Mouse (Mus musculus) urinary bladder, adult 2 months (tissue): Measurements from ENCODE around the gene Car4. TPM values are rescaled to one million over a fixed set of nuclear protein-coding genes. Genes with fewer than 3 reads are reported as not detected.
A peak's percentile ranks its signal among the peaks of the same experiment; 100 is the strongest.

Source experiments
- DNase-seq: peaks from one replicate; pipeline ENCODE4 v3.0.0; 2022; ENCODE audit warnings: low spot score
- polyA plus RNA-seq: library from polyadenylated mRNA; depleted of rRNA; stranded (reverse); fragments of >200 nt; gene quantifications from 2 replicates; pipeline ENCODE4 v1.2.3, GENCODE M21; 2012; rRNA removed

Car4 gene
- polyA plus RNA-seq, result 0.58 and 1.1 TPM in 2 replicates

GRCm38 (mm10) chr11:84957591-84958270 lies at the start of gene Car4:
TSS of gene Car4 (plus strand) at chr11:84957786.
- DNase-seq, result no peak

- DNase-seq, result no peak
Observed at GRCm38 (mm10) chr11:84908480-84908879, 49.1 kb upstream of the Car4 start.

- no peak for DNase-seq
Observed at GRCm38 (mm10) chr11:84910411-84910810, 47.2 kb upstream of the Car4 start.

GRCm38 (mm10) chr11:84914673-84915072 lies 42.9 kb upstream of the Car4 start:
- DNase-seq, result no peak

GRCm38 (mm10) chr11:84916053-84916702 lies 41.4 kb upstream of the Car4 start, which contains the start of gene Znhit3:
TSS of gene Znhit3 (minus strand) at chr11:84916366.
- peak; percentile 60 for DNase-seq

GRCm38 (mm10) chr11:84916703-84917300 lies 40.8 kb upstream of the Car4 start:
- DNase-seq, result no peak

GRCm38 (mm10) chr11:84918425-84918824 lies 39.2 kb upstream of the Car4 start:
- DNase-seq, result peak; percentile 69

- no peak for DNase-seq
Observed at GRCm38 (mm10) chr11:84919276-84919675, 38.3 kb upstream of the Car4 start.

GRCm38 (mm10) chr11:84919951-84920350 lies 37.6 kb upstream of the Car4 start:
- DNase-seq, result no peak

- no peak for DNase-seq
Observed at GRCm38 (mm10) chr11:84920981-84921380, 36.6 kb upstream of the Car4 start.

GRCm38 (mm10) chr11:84932261-84932660 lies 25.3 kb upstream of the Car4 start:
- DNase-seq, result no peak

- DNase-seq, result no peak
Observed at GRCm38 (mm10) chr11:84939508-84940053, 18.0 kb upstream of the Car4 start.

GRCm38 (mm10) chr11:84940140-84940539 lies 17.4 kb upstream of the Car4 start:
- no peak for DNase-seq

GRCm38 (mm10) chr11:84943948-84944347 lies 13.6 kb upstream of the Car4 start:
- peak; percentile 24 for DNase-seq

- DNase-seq, result no peak
Observed at GRCm38 (mm10) chr11:84944639-84945435, 12.7 kb upstream of the Car4 start.

GRCm38 (mm10) chr11:84945841-84946240 lies 11.7 kb upstream of the Car4 start:
- DNase-seq, result no peak

- DNase-seq, result no peak
Observed at GRCm38 (mm10) chr11:84947206-84947605, 10.4 kb upstream of the Car4 start.

- DNase-seq, result no peak
Observed at GRCm38 (mm10) chr11:84948114-84948513, 9.5 kb upstream of the Car4 start.

GRCm38 (mm10) chr11:84948526-84948925 lies 9.1 kb upstream of the Car4 start:
- DNase-seq, result no peak

GRCm38 (mm10) chr11:84952611-84953010 lies 5.0 kb upstream of the Car4 start:
- no peak for DNase-seq

- DNase-seq, result no peak
Observed at GRCm38 (mm10) chr11:84956400-84956799, 1.2 kb upstream of the Car4 start.

GRCm38 (mm10) chr11:84957171-84957570 lies 415 bp upstream of the Car4 start:
- DNase-seq, result no peak
